Mouse (Mus musculus) G1E-ER4 (cell line): ENCODE results near the gene Dennd5a. TPM values are rescaled to one million over a fixed set of nuclear protein-coding genes. Genes with fewer than 3 reads are reported as not detected.
A peak's percentile ranks its signal among the peaks of the same experiment; 100 is the strongest.

Experiments
- GATA1 ChIP-seq: IDR thresholded peaks from one replicate; pipeline ENCODE4 v1.8.0; 2012; ENCODE audit warnings: low read length, inconsistent platforms
- polyA plus RNA-seq: library from polyadenylated mRNA; stranded (reverse); fragments of >175 nt; gene quantifications from 2 replicates; pipeline ENCODE4 v1.2.3, GENCODE M21; 2012

Gene Dennd5a
- polyA plus RNA-seq, 1 experiment = 8.8 TPM

GRCm38 (mm10) chr7:109868498-109868897 lies 91.8 kb downstream of the Dennd5a start:
- no peak for TF ChIP-seq GATA1

GRCm38 (mm10) chr7:109866643-109867042 lies 93.6 kb downstream of the Dennd5a start:
- no peak for TF ChIP-seq GATA1

GRCm38 (mm10) chr7:109865370-109866229 lies 94.7 kb downstream of the Dennd5a start, which contains the start of gene Scube2:
Gene Scube2, minus strand, starts transcription at chr7:109865679.
- no peak for TF ChIP-seq GATA1

- TF ChIP-seq GATA1 = no peak
Measured at GRCm38 (mm10) chr7:109863561-109863960, 96.7 kb downstream of the Dennd5a start.

- TF ChIP-seq GATA1 = no peak
Measured at GRCm38 (mm10) chr7:109860162-109860561, 100.1 kb downstream of the Dennd5a start.

GRCm38 (mm10) chr7:109859354-109859753 lies 100.9 kb downstream of the Dennd5a start:
- TF ChIP-seq GATA1 = no peak

- peak; percentile 96 for TF ChIP-seq GATA1
Measured at GRCm38 (mm10) chr7:109852752-109853212, 107.5 kb downstream of the Dennd5a start.

- TF ChIP-seq GATA1 = no peak
Measured at GRCm38 (mm10) chr7:109852017-109852416, 108.3 kb downstream of the Dennd5a start.

GRCm38 (mm10) chr7:109850531-109850930 lies 109.7 kb downstream of the Dennd5a start:
- TF ChIP-seq GATA1 = no peak

- TF ChIP-seq GATA1 = no peak
Measured at GRCm38 (mm10) chr7:109849750-109850434, 110.4 kb downstream of the Dennd5a start.

GRCm38 (mm10) chr7:109848867-109849733 lies 111.2 kb downstream of the Dennd5a start:
- no peak for TF ChIP-seq GATA1

GRCm38 (mm10) chr7:109844100-109844499 lies 116.2 kb downstream of the Dennd5a start:
- no peak for TF ChIP-seq GATA1

Other genes starting within 250 kb of the Dennd5a start
- gene BC051019, start 236.6 kb downstream of the Dennd5a start, polyA plus RNA-seq = not detected in 2 replicates
- 0.12 TPM in 1 of 2 replicates, not detected in the other for gene Ascl3, start 228.7 kb downstream of the Dennd5a start, polyA plus RNA-seq
- gene Tmem9b, start 207.6 kb downstream of the Dennd5a start, polyA plus RNA-seq = 7.1 and 14.3 TPM in 2 replicates
- gene Nrip3, start 178.4 kb downstream of the Dennd5a start, polyA plus RNA-seq = 0.04 and 0.35 TPM in 2 replicates
- 0.05 and 0.08 TPM in 2 replicates for gene Scube2, start 94.8 kb downstream of the Dennd5a start, polyA plus RNA-seq
- gene Tmem41b, start 26.5 kb upstream of the Dennd5a start, polyA plus RNA-seq = 27.8 and 44.0 TPM in 2 replicates
- 85.9 and 110 TPM in 2 replicates for gene Ipo7, start 57.8 kb upstream of the Dennd5a start, polyA plus RNA-seq
- gene Zfp143, start 100.7 kb upstream of the Dennd5a start, polyA plus RNA-seq = 1.2 and 1.7 TPM in 2 replicates
- 27.2 and 37.8 TPM in 2 replicates for gene Wee1, start 161.6 kb upstream of the Dennd5a start, polyA plus RNA-seq